Mouse (Mus musculus) liver, postnatal 0 days (tissue): ENCODE data around the gene Caprin2. TPM values are rescaled to one million over a fixed set of nuclear protein-coding genes. Genes with fewer than 3 reads are reported as not detected.
"Not testable (repeated sequence)": the region's sequence is repeated elsewhere in the genome, so short reads cannot be mapped to it uniquely, and the experiment has no call there.

ENCODE experiments used
- ATAC-seq: fragments of 200-750 bp; cut with Nextera tagmentation; 2 replicates; pipeline ENCODE4 v1.8.0; 2017; ENCODE audit warnings: mild to moderate bottlenecking, moderate library complexity
- DNase-seq: peaks from one replicate; pipeline ENCODE4 v3.0.0-alpha.2; 2016
- H3K27ac ChIP-seq: fragments of 300-500 bp; sonication (generic); 2 replicates; pipeline ENCODE4 v1.5.1; 2014; ENCODE audit warnings: antibody characterized with exemption, moderate library complexity, mild to moderate bottlenecking, low read depth
- H3K27me3 ChIP-seq: fragments of 300-500 bp; sonication (generic); 2 replicates; pipeline ENCODE4 v1.6.1; 2014; ENCODE audit warnings: low read length, control low read depth, mixed read lengths; ENCODE audit not compliant: insufficient read depth
- H3K36me3 ChIP-seq: fragments of 300-500 bp; sonication (generic); replicated peaks from 2 replicates; pipeline ENCODE4 v1.6.1; 2014; ENCODE audit warnings: mild to moderate bottlenecking, control low read depth, low read length, moderate library complexity, mixed read lengths; ENCODE audit not compliant: insufficient read depth
- H3K4me1 ChIP-seq: fragments of 300-500 bp; sonication (generic); 2 replicates; pipeline ENCODE4 v1.6.1; 2014; ENCODE audit warnings: antibody characterized with exemption, mild to moderate bottlenecking, control low read depth; ENCODE audit not compliant: insufficient read depth
- H3K4me2 ChIP-seq: fragments of 300-500 bp; sonication (generic); 2 replicates; pipeline ENCODE4 v1.6.1; 2014; ENCODE audit warnings: low read depth, mild to moderate bottlenecking, low read length, moderate library complexity, mixed read lengths
- H3K4me3 ChIP-seq: fragments of 300-500 bp; sonication (generic); 2 replicates; pipeline ENCODE4 v1.5.1; 2014; ENCODE audit warnings: low read depth, low read length
- H3K9ac ChIP-seq: fragments of 300-500 bp; sonication (generic); replicated peaks from 2 replicates; pipeline ENCODE4 v1.6.1; 2014; ENCODE audit warnings: mild to moderate bottlenecking, moderate library complexity
- H3K9me3 ChIP-seq: fragments of 300-500 bp; sonication (generic); 2 replicates; pipeline ENCODE4 v1.6.1; 2016; ENCODE audit warnings: mild to moderate bottlenecking, control low read depth, low read length, mixed read lengths
- CTCF ChIP-seq: sonication (generic); IDR thresholded peaks from 2 replicates; pipeline ENCODE4 v1.5.1; 2016; ENCODE audit warnings: antibody characterized with exemption, low read depth
- EP300 ChIP-seq: IDR thresholded peaks from 2 replicates; pipeline ENCODE4 v1.6.1; 2016; ENCODE audit warnings: antibody characterized with exemption, low read depth, mild to moderate bottlenecking
- WGBS: fragments of 180-500 bp; shearing (Covaris S2); extraction: QIAGEN DNeasy Blood & Tissue Kit; methylation state at CpG from one replicate; pipeline ENCODE4 v1.1.7; 2014; ENCODE audit not compliant: insufficient replicate concordance; 5-methylcytosine and 5-hydroxymethylcytosine counted together
- polyA plus RNA-seq: library from polyadenylated mRNA; unstranded; fragments of >200 nt; fragmentation: Nextera tagmentation; extraction: Ambion mirVana; gene quantifications from 2 replicates; pipeline ENCODE4 v1.2.1, GENCODE M21; 2015

Gene Caprin2
- polyA plus RNA-seq, 1 experiment from 2014 or later: 2.7 TPM

DNA sequence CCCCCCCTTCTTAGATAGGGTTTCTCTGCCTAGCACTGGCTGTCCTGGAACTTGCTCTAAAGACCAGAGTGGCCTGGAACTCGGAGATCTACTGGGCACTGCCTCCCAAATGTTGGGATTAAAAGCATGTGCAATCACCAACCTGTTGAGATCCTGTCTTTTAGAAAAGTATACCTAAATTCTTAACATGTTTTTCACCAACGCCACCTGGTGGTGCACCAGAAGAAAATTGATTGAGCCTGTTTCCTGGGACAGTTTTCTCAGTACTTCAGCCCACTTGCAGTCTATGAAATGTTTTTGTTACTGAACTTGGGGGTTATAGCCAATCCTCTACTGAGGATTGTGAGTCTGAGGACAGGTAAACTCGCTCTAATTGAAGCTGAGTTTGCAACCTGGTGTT is 20.8 kb upstream of the Caprin2 start:
- Histone ChIP-seq H3K4me3 (no peak overlapping the region), H3K27me3 (no peaks in the 10 kb centered on the region), H3K4me2 (no peak overlapping the region), H3K4me1 (0 out of 2 replicates have a peak, but pooled peaks cover 3% of the 10 kb centered on the region), H3K27ac (no peak overlapping the region), H3K9ac (no peak overlapping the region), H3K36me3 (no peaks in the 10 kb centered on the region; the same call in 1 of the 2 replicates), H3K9me3 (no peaks in the 10 kb centered on the region)
- TF ChIP-seq EP300: no peak
- TF ChIP-seq CTCF: peak; percentile 55
- 29% methylated on average over 3 of the region's 3 CpGs for WGBS
- ATAC-seq (no peak), DNase-seq (peak; percentile 54)

DNA sequence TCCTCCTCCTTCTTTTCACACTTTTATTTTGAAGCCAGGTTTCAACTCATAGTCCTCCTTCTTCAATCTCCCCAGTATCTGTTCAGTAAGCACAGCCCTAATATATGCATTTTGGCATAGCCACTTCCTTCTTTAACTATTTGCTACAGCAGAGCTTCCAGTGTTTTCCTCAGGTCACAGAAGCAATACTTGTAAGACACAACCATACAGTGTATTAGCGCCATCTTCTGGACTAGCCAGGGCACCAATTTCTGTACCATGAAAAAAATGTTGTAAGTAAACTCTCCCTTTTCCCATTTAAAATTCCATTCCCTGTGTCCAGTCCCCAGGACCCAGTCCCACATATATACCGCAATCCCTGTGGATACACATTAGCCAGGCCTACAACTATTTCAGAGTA is 17.9 kb upstream of the Caprin2 start:
- 3% methylated on average over 2 of the region's 2 CpGs for WGBS
- H3K9me3 ChIP-seq: no peaks in the 10 kb centered on the region
- no peak overlapping the region for H3K9ac ChIP-seq
- 0 out of 2 replicates have a peak, but pooled peaks cover 3% of the 10 kb centered on the region for H3K4me1 ChIP-seq
- DNase-seq (peak; percentile 47), ATAC-seq (peak; percentile 40)
- no peak overlapping the region for H3K27ac ChIP-seq
- H3K36me3 ChIP-seq: no peaks in the 10 kb centered on the region
- H3K27me3 ChIP-seq: no peaks in the 10 kb centered on the region
- H3K4me2 ChIP-seq: no peak overlapping the region
- no peak overlapping the region for H3K4me3 ChIP-seq
- TF ChIP-seq CTCF (peak; percentile 84), EP300 (no peak)

DNA sequence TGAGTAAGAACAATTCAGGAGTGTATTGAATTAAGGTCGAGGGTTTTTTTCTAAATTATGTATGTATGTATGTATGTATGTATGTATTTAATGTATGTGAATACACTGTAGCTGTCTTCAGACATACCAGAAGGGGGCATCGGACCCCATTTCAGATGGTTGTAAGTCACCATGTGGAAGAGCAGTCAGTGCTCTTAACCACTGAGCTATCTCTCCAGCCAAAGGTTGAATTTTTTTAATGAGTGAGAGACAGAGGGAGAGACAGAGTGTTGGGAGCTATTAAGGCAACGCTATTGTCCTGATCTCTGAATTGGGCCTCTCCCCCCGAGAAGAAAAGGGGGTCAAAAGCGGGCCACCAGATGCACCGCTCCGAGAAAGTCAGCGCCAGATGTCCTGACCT is 15.9 kb upstream of the Caprin2 start:
- not testable (repeated sequence) for H3K27me3 ChIP-seq, H3K9ac ChIP-seq, H3K4me1 ChIP-seq, H3K4me2 ChIP-seq, DNase-seq, H3K27ac ChIP-seq, H3K36me3 ChIP-seq, ATAC-seq, H3K9me3 ChIP-seq, H3K4me3 ChIP-seq
- WGBS: 64% methylated on average over 8 of the region's 8 CpGs

DNA sequence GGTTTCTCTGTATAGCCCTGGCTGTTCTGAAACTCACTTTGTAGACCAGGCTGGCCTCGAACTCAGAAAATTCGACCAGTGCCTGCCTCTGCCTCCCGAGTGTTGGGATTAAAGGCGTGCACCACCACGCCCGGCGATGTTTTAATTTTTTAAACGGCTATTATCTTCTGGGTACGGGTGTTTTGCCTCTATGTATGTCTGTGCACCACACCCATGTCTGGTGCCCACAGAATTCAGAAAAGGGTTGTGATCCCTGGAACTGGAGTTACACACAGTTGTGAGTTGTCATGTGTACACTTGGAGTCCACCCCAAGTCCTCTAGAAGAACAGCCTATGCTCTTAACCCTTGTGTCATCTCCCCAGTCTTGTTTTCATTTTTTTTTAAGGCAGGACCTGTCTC is 10.9 kb upstream of the Caprin2 start:
- Histone ChIP-seq H3K4me1 (no peaks in the 10 kb centered on the region), H3K27ac (no peak overlapping the region), H3K9ac (no peak overlapping the region), H3K27me3 (no peaks in the 10 kb centered on the region), H3K9me3 (no peaks in the 10 kb centered on the region), H3K4me2 (no peak overlapping the region), H3K4me3 (no peak overlapping the region), H3K36me3 (no peaks in the 10 kb centered on the region)
- TF ChIP-seq EP300: no peak
- no peak for TF ChIP-seq CTCF
- DNase-seq: no peak
- 0 out of 2 replicates have a peak, but pooled peaks have one; percentile 25 for ATAC-seq
- WGBS: 66% methylated on average over 9 of the region's 9 CpGs

DNA sequence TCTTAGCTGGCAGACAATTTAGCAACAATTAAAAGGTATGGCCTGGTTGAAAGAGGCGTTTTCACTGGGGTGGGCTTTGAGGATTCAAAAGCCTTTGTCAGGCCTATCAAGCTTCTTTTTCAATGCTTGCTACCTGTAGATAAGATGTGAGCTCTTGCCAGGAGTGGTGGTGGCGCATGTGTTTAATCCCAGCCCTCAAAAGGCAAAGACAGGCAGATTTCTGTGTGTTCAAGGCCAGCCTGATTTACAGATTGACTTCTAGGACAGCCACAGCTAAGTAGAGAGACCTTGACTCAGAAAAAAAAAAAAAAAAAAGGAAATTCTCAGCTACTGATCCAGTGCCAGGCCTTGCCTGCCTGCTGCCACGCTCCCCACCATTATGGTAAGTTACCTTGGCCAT is 6.7 kb upstream of the Caprin2 start:
- Histone ChIP-seq H3K4me2 (no peak overlapping the region), H3K4me1 (no peaks in the 10 kb centered on the region), H3K36me3 (no peaks in the 10 kb centered on the region), H3K9ac (no peak overlapping the region), H3K27ac (no peak overlapping the region), H3K9me3 (no peaks in the 10 kb centered on the region), H3K27me3 (no peaks in the 10 kb centered on the region), H3K4me3 (no peak overlapping the region)
- DNase-seq: no peak
- TF ChIP-seq CTCF (no peak), EP300 (no peak)
- 59% methylated on average over 3 of the region's 3 CpGs for WGBS
- ATAC-seq: no peak

DNA sequence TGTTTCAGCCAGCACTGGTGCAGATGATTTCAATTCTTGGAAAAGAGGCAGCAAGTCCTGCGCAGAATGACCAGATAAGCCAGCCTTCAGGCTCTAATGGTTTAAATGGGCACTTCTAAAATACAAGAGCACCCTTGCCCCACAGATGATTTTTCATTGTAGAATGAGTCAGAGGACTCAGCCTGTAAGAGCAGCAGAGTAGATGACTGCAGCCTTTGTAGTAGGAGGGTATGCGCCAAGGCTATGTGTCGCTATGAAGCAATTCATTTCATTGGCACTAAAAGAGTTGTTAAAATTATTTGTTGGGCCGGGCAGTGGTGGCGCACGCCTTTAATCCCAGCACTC is 442 bp upstream of the Caprin2 start:
- peak overlapping the region; percentile 86 for H3K9ac ChIP-seq
- no peaks in the 10 kb centered on the region for H3K4me1 ChIP-seq
- no peak for TF ChIP-seq EP300
- no peak for TF ChIP-seq CTCF
- H3K27ac ChIP-seq: peak overlapping the region; percentile 58
- H3K27me3 ChIP-seq: no peaks in the 10 kb centered on the region
- H3K9me3 ChIP-seq: no peaks in the 10 kb centered on the region
- H3K4me3 ChIP-seq: peak overlapping the region; percentile 92
- WGBS: 42% methylated on average over 6 of the region's 6 CpGs
- H3K36me3 ChIP-seq: no peaks in the 10 kb centered on the region
- H3K4me2 ChIP-seq: peak overlapping the region; percentile 99
- DNase-seq: no peak
- ATAC-seq: no peak
